Mouse (Mus musculus) left cerebral cortex, adult 18-20 months (tissue): ENCODE results near the gene Otol1. TPM values are rescaled to one million over a fixed set of nuclear protein-coding genes. Genes with fewer than 3 reads are reported as not detected.

Experiments
- DNase-seq, 2 experiments: peaks; one replicate each; pipeline ENCODE4 v3.0.0; 2021 to 2022; ENCODE audit warnings: low spot score in 2 of 2, mixed read lengths in 1 of 2
- long read RNA-seq, 2 experiments: library from polyadenylated mRNA; stranded (forward); transcript quantifications; one replicate each; pipeline ENCODE4 v2.0.0; 2021
- total RNA-seq, 2 experiments: library from RNA; stranded (reverse); gene quantifications; 2 replicates each; pipeline ENCODE4 v1.2.3; 2021

Otol1 gene
- total RNA-seq, result not detected
- long read RNA-seq, experiment 1, result 0 reads
- long read RNA-seq, experiment 2, result 0 reads

DNA sequence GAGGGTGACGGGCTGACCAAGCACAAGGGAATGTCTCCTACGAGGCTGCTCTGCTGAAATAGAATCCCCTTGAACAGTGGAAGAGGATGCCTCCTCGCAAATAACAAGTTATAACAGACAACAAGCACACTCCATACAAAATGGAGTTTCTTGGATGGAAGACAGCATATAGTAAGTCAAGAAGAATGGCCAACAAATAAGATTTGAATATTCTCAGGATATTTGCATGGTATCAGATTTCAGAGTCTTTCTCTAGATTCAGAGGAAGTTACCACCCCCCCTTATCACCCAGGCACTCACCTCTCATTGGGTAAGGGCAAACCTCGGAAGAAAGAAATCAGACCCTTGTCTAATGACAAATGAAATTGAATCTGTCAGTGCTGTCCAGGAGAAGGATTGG lies at the start of gene Otol1:
Otol1 (plus strand) TSS at position 301 of the 400 bp plus-strand sequence.
- DNase-seq, result no peak

DNA sequence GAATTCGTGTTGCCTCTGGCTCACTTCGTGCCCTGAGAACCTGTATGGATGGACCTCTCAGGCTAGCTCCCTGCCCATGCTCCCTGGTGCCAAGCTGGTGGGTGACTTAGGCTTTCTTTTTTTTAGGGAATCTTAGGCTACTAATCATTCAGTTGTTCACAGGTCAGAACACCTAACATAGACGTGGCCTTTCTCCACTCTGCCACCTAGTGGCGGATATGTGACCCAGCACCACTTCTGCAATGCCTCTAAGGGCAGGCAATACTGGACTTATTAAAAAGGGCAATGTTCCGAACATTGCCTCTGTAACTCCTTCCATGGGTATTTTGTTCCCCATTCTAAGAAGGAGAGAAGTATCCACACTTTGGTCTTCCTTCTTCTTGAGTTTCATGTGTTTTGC lies 45.2 kb upstream of the Otol1 start:
- DNase-seq, result peak in 1 of 2 experiments; percentile 5

DNA sequence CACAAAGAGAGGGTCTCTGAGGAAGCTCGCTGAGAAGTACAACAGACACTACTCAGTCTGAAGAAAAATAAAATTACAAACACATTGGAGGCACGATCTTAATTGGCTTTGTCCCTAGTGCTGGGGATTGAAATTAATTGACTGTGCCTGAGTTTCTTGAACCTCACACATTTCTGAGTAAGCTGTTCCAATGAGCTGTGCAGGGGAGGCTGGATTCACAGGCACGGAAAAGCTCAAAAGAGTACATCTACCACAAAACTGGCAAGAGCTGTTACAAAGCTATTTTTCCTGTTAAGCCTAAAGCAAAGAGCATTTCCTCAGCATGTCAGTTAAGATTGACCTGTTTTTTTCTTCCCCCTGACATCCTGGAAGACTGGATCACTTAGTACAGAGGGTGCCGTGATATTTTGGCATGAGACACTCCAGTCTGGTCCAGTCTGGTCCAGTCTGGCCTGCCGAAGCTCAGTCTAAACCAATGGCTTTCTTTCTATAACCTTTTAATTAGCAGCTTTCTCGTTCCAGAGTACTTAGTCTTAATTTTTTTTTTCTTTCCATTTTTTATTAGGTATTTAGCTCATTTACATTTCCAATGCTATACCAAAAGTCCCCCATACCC lies 35.8 kb upstream of the Otol1 start:
- no peak for DNase-seq

DNA sequence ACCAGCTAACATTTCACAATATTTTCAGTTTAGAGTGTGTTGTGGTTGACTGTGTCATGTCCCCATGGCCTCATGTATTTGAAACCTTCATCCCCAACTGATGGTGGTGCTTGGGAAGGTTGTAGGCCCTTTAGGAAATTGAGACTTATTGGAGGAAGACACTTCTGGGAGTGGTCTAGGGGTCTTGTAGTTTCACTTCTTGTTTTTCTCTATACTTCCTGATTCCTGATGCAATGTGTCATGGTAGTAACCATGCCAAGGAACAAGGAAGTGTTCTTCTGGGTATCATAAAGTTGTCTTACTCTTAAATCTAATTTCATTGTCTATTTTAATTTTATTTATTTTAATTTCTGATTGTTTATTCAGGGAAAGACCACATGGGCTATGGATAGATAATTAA lies 29.3 kb upstream of the Otol1 start:
- no peak for DNase-seq

DNA sequence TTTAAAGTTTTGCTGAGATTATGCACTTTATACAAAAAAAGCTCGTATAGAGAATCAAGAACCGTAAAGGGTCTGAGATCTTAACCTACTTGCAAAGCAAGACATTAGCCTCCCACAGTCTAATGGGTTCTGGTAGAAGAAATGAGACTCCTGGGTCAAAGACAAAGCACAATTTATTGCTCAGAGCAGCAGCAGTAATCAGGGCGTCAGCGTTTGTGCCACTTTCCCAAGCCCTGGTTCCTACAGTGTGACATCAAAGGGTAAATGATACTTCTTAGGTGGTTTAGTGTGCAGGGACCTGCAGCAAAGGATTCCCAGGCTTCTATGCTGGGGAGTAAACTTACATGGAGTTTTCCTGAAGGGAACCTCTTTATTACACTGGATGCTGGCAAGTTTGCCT lies 13.6 kb upstream of the Otol1 start:
- no peak for DNase-seq

DNA sequence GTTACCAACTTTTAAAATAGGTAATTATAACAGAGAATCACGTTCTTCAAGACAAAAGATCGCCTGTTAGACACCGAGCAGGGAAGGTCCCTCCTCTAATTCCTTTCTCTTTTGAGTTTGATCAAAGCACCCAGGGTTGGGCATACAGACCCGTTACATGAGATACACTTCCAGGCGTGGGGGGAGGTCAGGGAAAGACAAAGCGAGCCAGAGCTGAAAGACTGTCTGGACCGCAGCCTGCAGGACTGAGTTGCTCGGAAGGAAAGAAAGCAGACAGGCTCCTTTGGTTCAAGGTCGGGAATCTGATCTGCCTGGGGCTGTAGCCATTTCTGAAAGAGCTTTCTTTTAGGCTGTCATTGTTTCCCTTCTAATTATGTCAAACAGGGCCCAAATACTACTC lies 5.9 kb upstream of the Otol1 start:
- DNase-seq, result no peak

DNA sequence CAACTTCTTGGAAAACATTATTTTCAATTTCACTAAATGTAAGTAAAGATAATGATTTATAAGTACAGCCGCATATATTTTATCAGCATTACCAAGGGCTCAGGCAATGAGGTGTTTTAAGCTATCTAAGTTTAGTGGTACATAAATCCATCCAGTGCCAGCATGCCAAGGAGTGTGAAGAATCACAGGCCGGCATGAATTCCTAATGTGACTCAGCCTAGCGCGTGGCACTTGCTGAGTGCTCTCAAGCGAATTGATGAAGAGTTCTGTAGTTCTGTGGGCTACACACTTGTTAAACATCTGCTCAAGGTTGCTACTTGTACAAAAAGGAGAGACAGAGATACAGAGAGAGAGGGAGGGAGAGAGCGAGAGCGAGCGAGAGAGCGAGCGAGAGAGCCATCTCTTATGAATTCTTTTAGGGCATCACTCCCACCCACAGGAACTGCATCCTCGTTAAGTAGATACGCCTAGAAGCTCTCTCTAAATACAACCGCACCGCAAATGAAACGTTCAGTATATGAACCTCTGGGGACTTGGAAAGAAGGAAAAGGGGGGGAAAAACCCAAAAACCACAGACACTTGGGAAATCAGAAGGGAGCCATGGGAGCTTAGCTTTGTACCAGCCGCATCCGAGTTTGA lies 4.2 kb upstream of the Otol1 start:
- peak; percentile 6 to 27 for DNase-seq

DNA sequence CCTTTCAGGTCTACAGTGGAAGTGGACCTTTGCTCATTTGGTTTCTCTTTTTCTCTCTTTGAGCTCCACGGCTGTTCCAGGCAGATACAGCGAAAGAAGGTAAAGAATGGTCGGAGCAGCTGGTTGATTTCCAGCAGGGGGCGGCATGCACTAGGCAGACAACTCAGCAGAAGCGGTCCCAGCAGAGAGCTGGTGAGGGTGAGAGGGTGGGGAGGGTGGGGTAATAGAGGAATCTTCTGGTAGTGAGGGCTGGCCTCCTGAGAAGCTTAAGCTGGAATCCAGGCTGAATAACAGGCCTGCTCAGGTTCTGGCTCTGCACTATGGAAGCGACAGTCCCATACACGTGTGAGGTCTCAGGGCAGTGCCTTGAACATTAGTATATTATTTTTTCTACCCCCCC lies 3.5 kb upstream of the Otol1 start:
- peak; percentile 16 for DNase-seq

DNA sequence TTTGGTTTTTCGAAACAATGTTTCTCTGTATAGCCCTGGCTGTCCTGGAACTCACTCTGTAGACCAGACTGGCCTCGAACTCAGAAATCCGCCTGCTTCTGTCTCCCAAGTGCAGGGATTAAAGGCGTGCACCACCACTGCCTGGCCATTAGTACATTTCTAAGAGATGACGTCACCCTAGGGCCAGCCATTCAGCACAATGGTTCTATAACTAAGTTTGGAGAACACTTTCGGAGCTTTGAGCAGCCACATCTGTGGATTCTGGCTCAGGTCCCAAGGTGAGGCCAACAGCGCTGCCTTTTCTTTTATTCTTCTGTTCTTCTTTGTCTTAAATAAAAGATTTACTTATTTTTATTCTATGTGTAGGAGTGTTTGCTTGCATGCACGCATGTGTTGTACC lies 3.0 kb upstream of the Otol1 start:
- DNase-seq, result no peak

DNA sequence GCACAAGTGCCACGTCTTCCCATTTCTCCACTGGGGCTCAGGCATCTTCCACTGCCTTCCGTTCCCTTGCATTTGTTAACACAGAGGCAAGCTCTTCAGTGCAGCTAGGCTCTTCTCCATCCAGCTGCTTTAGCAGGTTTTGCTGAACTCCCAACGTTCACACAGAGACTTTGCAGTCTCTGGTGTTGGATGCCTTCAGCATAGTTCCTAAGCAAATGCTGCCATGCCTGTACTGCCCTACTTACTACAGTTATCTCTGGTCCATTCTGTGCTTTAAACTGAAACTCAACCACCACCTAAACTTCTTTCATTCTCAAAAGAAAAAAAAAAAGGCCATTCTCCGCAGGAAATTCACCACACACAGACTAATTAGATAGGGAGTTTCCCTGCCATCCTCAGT lies 5.2 kb downstream of the Otol1 start:
- DNase-seq, result no peak

DNA sequence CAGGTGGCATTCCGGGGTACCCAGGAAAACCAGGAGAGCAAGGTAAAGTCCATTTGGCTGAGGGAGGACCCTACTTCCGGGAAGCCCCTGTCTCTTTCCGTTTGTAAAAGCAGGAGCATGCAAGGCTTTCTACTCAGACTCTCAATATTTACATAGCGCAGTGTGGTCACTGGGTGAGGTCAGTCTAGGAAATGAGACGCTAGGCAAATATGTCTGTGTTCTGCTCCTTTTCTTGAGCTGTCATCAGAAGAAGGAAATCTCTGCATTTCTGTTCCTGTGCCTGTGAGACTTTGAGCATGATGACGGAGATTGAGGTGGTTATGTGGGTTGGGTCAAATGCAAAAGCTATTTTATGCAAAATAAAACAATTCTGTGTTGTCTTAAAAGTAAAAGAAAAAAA lies 19.2 kb downstream of the Otol1 start:
- DNase-seq, result no peak

DNA sequence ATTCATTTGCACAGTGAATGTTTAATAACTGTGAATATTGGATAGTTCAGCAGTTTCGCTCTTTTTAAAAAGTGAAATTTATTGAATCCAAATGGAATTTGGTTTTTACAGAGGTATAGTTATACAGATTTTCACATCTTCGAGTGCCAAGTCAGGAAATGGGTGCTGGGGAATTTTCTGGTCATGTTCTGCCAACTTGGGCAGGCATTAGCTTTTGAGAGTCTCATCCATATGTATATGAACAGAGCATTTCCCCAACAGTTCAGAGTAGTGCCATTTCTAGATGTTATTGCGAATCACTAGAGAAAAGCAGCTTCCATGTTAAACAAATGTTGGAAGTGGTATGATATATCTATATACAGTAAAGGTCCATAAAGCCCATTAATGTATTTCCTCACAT lies 21.8 kb downstream of the Otol1 start:
- DNase-seq, result no peak

DNA sequence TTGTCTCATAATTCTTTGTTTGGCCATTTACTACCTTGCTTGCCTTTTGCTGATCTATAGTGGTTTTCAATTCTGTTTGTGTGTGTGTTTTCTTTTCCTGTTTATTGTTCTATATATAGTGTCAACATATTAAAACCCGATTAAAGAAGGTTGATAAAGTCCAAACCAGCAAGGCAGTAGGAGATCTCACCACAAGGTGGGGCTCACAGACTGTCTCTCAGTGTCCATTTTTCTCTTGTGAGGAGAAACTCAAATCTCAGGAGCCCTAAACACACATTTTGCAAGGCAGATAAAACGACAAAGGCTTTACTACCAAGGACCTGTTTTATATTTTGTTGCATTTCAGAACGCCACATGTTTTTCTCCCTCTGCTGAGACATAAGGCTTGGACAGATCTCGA lies 28.2 kb downstream of the Otol1 start:
- peak; percentile 67 to 70 for DNase-seq

Other genes with a start within 250 kb of the Otol1 start
- 1 to 10 TPM; 3.1 to 8.3 TPM for gene Sptssb, start 147.7 kb upstream of the Otol1 start, total RNA-seq